Mouse (Mus musculus) intestine, postnatal 0 days (tissue): Measurements from ENCODE around the gene Sf3b2. TPM values are rescaled to one million over a fixed set of nuclear protein-coding genes. Genes with fewer than 3 reads are reported as not detected.

Source experiments
- ATAC-seq: fragments of 200-750 bp; cut with Nextera tagmentation; 2 replicates; pipeline ENCODE4 v1.8.0; 2017; ENCODE audit warnings: mild to moderate bottlenecking, moderate TSS enrichment, moderate library complexity
- H3K27ac ChIP-seq: fragments of 300-500 bp; sonication (generic); 2 replicates; pipeline ENCODE4 v1.5.1; 2014; ENCODE audit warnings: mild to moderate bottlenecking, low read depth, low read length, moderate library complexity
- H3K27me3 ChIP-seq: fragments of 300-500 bp; sonication (generic); replicated peaks from 2 replicates; pipeline ENCODE4 v1.6.1; 2014; ENCODE audit warnings: low read length, mixed read lengths; ENCODE audit not compliant: control insufficient read depth, insufficient read depth
- H3K36me3 ChIP-seq: fragments of 300-500 bp; sonication (generic); 2 replicates; pipeline ENCODE4 v1.6.1; 2014; ENCODE audit warnings: mild to moderate bottlenecking, moderate library complexity; ENCODE audit not compliant: control insufficient read depth, insufficient read depth
- H3K4me1 ChIP-seq: fragments of 300-500 bp; sonication (generic); replicated peaks from 2 replicates; pipeline ENCODE4 v1.6.1; 2014; ENCODE audit warnings: antibody characterized with exemption, low read length, mixed read lengths; ENCODE audit not compliant: control insufficient read depth, insufficient read depth
- H3K4me2 ChIP-seq: fragments of 300-500 bp; sonication (generic); replicated peaks from 2 replicates; pipeline ENCODE4 v1.6.1; 2014; ENCODE audit warnings: low read depth, mild to moderate bottlenecking, moderate library complexity
- H3K4me3 ChIP-seq: fragments of 300-500 bp; sonication (generic); 2 replicates; pipeline ENCODE4 v1.5.1; 2014; ENCODE audit warnings: low read depth, low read length
- H3K9ac ChIP-seq: fragments of 300-500 bp; sonication (generic); 2 replicates; pipeline ENCODE4 v1.6.1; 2014; ENCODE audit warnings: mild to moderate bottlenecking, low read depth, low read length
- H3K9me3 ChIP-seq: fragments of 300-500 bp; sonication (generic); 2 replicates; pipeline ENCODE4 v1.6.1; 2016; ENCODE audit warnings: mixed run types; ENCODE audit not compliant: control insufficient read depth
- CTCF ChIP-seq: sonication (generic); IDR thresholded peaks from 2 replicates; pipeline ENCODE4 v1.5.1; 2016; ENCODE audit warnings: low read depth, mild to moderate bottlenecking, control low read depth, antibody characterized with exemption, moderate library complexity
- WGBS: fragments of 180-500 bp; shearing (Covaris S2); extraction: QIAGEN DNeasy Blood & Tissue Kit; methylation state at CpG from one replicate; pipeline ENCODE4 v1.1.7; 2014; 5-methylcytosine and 5-hydroxymethylcytosine counted together
- polyA plus RNA-seq: library from polyadenylated mRNA; unstranded; fragments of >200 nt; fragmentation: Nextera tagmentation; extraction: Ambion mirVana; gene quantifications from 2 replicates; pipeline ENCODE4 v1.2.1, GENCODE M21; 2015

Sf3b2 gene
- polyA plus RNA-seq, 1 experiment from 2014 or later: 160 TPM

- Histone ChIP-seq H3K36me3 (no peaks in the 10 kb centered on the region), H3K4me3 (no peak overlapping the region), H3K9ac (no peak overlapping the region), H3K4me2 (no peak overlapping the region), H3K27me3 (no peaks in the 10 kb centered on the region), H3K4me1 (no peaks in the 10 kb centered on the region), H3K9me3 (no peaks in the 10 kb centered on the region), H3K27ac (no peak overlapping the region)
- ATAC-seq: no peak
- no peak for TF ChIP-seq CTCF
- 91% methylated on average over 4 of the region's 4 CpGs for WGBS
These were observed 62.6 kb downstream of the Sf3b2 start for GRCm38 (mm10) chr19:5232696-5233095.

- Histone ChIP-seq H3K4me1 (0 out of 2 replicates have a peak, but pooled peaks cover 2% of the 10 kb centered on the region), H3K9ac (no peak overlapping the region), H3K4me2 (no peak overlapping the region), H3K9me3 (no peaks in the 10 kb centered on the region), H3K4me3 (no peak overlapping the region), H3K27ac (no peak overlapping the region), H3K27me3 (no peaks in the 10 kb centered on the region), H3K36me3 (no peaks in the 10 kb centered on the region)
- ATAC-seq: no peak
- no peak for TF ChIP-seq CTCF
- 39% methylated on average over 2 of the region's 2 CpGs for WGBS
These were observed 65.1 kb downstream of the Sf3b2 start for GRCm38 (mm10) chr19:5230110-5230509.

GRCm38 (mm10) chr19:5224624-5225023 is 70.6 kb downstream of the Sf3b2 start:
- H3K9me3 ChIP-seq: no peaks in the 10 kb centered on the region
- no peaks in the 10 kb centered on the region for H3K36me3 ChIP-seq
- H3K27ac ChIP-seq: no peak overlapping the region
- WGBS: 47% methylated on average over 2 of the region's 2 CpGs
- H3K27me3 ChIP-seq: no peaks in the 10 kb centered on the region
- H3K4me1 ChIP-seq: 0 out of 2 replicates have a peak, but pooled peaks cover 4% of the 10 kb centered on the region
- H3K4me3 ChIP-seq: no peak overlapping the region
- no peak overlapping the region for H3K4me2 ChIP-seq
- ATAC-seq: no peak
- no peak for TF ChIP-seq CTCF
- no peak overlapping the region for H3K9ac ChIP-seq

- H3K27me3 ChIP-seq: no peaks in the 10 kb centered on the region
- no peak for ATAC-seq
- H3K4me1 ChIP-seq: 0 out of 2 replicates have a peak, but pooled peaks cover 4% of the 10 kb centered on the region
- no peak overlapping the region for H3K9ac ChIP-seq
- H3K4me2 ChIP-seq: no peak overlapping the region
- TF ChIP-seq CTCF: no peak
- WGBS: 77% methylated on average over 4 of the region's 4 CpGs
- no peak overlapping the region for H3K27ac ChIP-seq
- H3K36me3 ChIP-seq: no peaks in the 10 kb centered on the region
- H3K4me3 ChIP-seq: no peak overlapping the region
- H3K9me3 ChIP-seq: no peaks in the 10 kb centered on the region
These were observed 71.2 kb downstream of the Sf3b2 start for GRCm38 (mm10) chr19:5224077-5224476.

Other genes starting within 250 kb of the Sf3b2 start
- gene Rin1, start 245.0 kb downstream of the Sf3b2 start, polyA plus RNA-seq: 0.77 and 0.78 TPM in 2 replicates
- 19.9 and 23.0 TPM in 2 replicates for gene Cd248, start 227.4 kb downstream of the Sf3b2 start, polyA plus RNA-seq
- gene Tmem151a, start 209.9 kb downstream of the Sf3b2 start, polyA plus RNA-seq: 4.0 TPM in 2 replicates
- 182 and 198 TPM in 2 replicates for gene Yif1a, start 206.9 kb downstream of the Sf3b2 start, polyA plus RNA-seq
- gene Cnih2, start 196.9 kb downstream of the Sf3b2 start, polyA plus RNA-seq: 5.6 and 5.8 TPM in 2 replicates
- gene Rab1b, start 188.4 kb downstream of the Sf3b2 start, polyA plus RNA-seq: 185 TPM in 2 replicates
- gene Klc2, start 176.9 kb downstream of the Sf3b2 start, polyA plus RNA-seq: 8.0 and 9.1 TPM in 2 replicates
- 6.2 and 6.6 TPM in 2 replicates for gene Pacs1, start 22.3 kb downstream of the Sf3b2 start, polyA plus RNA-seq
- gene Gal3st3, start 2.9 kb upstream of the Sf3b2 start, polyA plus RNA-seq: 0.55 and 0.67 TPM in 2 replicates
- gene Catsper1, start 40.3 kb upstream of the Sf3b2 start, polyA plus RNA-seq: not detected in 2 replicates
- gene Cst6, start 54.1 kb upstream of the Sf3b2 start, polyA plus RNA-seq: 624 and 632 TPM in 2 replicates
- gene Eif1ad, start 71.3 kb upstream of the Sf3b2 start, polyA plus RNA-seq: 81.2 and 88.1 TPM in 2 replicates
- 309 and 329 TPM in 2 replicates for gene Banf1, start 71.7 kb upstream of the Sf3b2 start, polyA plus RNA-seq
- 53.7 and 63.0 TPM in 2 replicates for gene Sart1, start 93.2 kb upstream of the Sf3b2 start, polyA plus RNA-seq
- 0.27 and 0.59 TPM in 2 replicates for gene Tsga10ip, start 107.1 kb upstream of the Sf3b2 start, polyA plus RNA-seq
- 136 and 137 TPM in 2 replicates for gene Drap1, start 129.5 kb upstream of the Sf3b2 start, polyA plus RNA-seq
- 33.0 and 34.2 TPM in 2 replicates for gene AI837181, start 129.7 kb upstream of the Sf3b2 start, polyA plus RNA-seq
- not detected in 2 replicates for gene Fosl1, start 152.1 kb upstream of the Sf3b2 start, polyA plus RNA-seq
- gene Ccdc85b, start 162.4 kb upstream of the Sf3b2 start, polyA plus RNA-seq: 7.3 and 7.5 TPM in 2 replicates
- 116 and 130 TPM in 2 replicates for gene Fibp, start 165.2 kb upstream of the Sf3b2 start, polyA plus RNA-seq
- 0.85 and 0.92 TPM in 2 replicates for gene Ctsw, start 173.1 kb upstream of the Sf3b2 start, polyA plus RNA-seq
- gene Efemp2, start 178.5 kb upstream of the Sf3b2 start, polyA plus RNA-seq: 39.4 and 40.7 TPM in 2 replicates
- gene Mus81, start 192.9 kb upstream of the Sf3b2 start, polyA plus RNA-seq: 12.4 and 14.4 TPM in 2 replicates
- gene Cfl1, start 195.0 kb upstream of the Sf3b2 start, polyA plus RNA-seq: 1,685 and 1,786 TPM in 2 replicates
- gene 1700020D05Rik, start 208.3 kb upstream of the Sf3b2 start, polyA plus RNA-seq: not detected in 2 replicates
- 3.8 and 4.5 TPM in 2 replicates for gene Snx32, start 215.1 kb upstream of the Sf3b2 start, polyA plus RNA-seq